Mouse (Mus musculus): ENCODE data around the gene Aldh9a1.
"Not testable (repeated sequence)": the region's sequence is repeated elsewhere in the genome, so short reads cannot be mapped to it uniquely, and the experiment has no call there.

Gene Aldh9a1
- long read RNA-seq, experiment 1, transcript Aldh9a1-201 (11 exons, 2,835 nt), result major isoform, 70 of 77 reads
- long read RNA-seq, experiment 1, partial matches to known transcripts, result 4 of 77 reads
- long read RNA-seq, experiment 1, other reads (novel, unspliced or antisense), result 3 of 77 reads
- long read RNA-seq, experiment 2, transcript Aldh9a1-201 (11 exons, 2,835 nt), result major isoform, 95 of 110 reads
- long read RNA-seq, experiment 2, partial matches to known transcripts, result 9 of 110 reads
- long read RNA-seq, experiment 2, other reads (novel, unspliced or antisense), result 6 of 110 reads

DNA sequence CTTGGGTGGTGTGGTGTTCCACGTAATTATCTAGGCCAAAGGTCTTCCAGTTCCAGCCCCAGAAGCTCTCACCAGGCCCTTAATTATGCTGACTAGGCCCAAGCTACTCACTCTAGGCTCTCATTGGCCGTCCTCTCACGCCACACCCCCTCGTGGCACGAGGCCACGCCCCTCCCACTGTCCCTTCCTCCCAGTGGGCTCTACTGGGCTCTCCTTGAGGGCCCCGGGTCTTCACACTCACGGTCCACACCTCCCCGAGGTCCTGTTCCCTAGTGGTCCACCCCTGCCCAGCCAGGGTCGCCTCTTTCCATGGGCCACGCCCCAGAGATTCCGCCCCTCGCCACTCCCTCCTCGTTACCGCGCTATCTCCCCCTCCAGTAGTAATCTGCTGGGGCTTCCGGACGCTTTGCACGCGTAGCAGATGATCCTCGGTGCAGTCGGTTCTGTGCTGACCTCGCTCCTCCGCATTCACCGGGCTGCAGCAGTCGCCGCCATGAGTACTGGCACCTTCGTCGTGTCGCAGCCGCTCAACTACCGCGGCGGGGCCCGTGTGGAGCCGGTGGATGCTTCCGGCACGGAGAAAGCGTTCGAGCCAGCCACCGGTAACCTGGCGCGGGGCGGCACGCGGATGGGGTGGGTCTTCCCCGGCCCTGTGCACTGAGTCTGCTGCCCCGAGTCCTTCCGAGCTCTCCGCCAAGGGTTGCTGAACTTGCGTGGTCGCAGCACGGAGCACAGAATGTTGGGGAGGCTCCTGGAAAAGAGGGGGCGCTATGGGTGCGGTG is at the start of gene Aldh9a1:
TSS of gene Aldh9a1 (plus strand) at position 177 of the 782 bp plus-strand sequence.
- intact Hi-C loops (cut with DNase I), result no loop called here

- intact Hi-C loops (cut with DNase I), result no loop called here
Observed at GRCm38 (mm10) chr1:167300122-167300521, 49.7 kb upstream of the Aldh9a1 start.

DNA sequence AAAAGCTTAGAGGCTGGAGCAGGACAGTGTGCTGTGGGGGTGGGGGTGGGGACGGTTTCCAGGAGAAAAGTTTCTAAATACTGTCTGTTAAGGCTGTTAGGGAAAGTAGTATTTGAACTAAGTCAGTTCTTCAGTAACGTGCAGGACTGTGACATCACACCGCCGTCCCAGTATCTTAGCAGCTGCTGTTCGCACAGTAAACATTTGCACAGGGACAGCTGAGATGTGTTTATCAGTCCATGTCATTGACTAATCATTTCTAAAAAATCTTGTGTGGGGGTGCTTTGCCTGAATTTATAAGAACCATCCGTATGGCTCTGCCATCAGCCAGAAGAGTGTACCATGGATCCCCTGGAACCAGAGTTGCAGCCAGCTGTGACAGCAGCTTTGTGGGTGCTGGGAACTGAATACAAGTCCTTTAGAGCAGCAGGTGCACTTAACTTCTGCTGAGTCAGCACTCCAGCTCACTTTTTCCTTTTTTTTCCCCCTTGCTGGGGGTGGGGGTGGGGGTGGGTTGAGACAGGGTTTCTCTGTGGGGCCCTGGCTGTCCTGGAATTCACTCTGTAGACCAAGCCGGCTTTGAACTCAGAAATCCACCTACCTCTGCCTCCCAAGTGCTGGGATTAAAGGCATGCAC is 44.2 kb upstream of the Aldh9a1 start:
- intact Hi-C loops (cut with DNase I), result no loop called here

DNA sequence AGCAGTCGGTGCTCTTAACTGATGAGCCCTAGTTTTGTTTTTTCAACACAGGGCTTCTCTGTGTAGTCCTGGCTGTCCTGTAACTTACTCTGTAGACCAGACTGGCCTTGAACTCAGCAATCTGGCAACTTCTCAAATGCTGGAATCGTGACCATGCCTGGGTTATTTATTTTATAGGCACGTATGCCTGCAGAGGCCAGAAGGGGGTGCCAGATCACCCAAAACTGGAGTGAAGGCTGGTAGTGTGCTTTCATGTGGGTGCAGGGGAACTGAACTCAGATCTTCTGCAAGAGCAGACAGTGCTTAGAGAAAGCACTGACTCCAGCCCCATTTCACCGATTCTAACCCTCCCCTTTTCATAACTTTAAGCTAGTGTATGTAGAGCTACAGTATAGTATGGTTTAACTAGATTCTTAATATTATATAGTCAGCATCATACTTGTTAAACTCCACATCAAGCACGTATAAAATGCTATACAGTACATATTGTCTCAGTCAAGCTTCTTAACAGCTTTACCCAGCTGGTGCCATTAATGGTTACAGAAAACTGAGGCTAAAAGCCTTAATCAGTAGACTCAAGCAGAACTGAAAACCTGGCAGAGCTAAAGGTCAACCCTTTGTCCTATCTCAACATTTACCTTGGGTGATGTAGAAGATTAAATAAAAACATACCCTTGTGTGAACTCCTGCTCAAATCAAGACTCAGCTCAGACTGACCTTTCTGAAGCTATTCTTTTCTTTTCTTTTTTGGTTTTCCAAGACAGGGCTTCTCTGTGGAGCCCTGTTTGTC is 43.1 kb upstream of the Aldh9a1 start:
- intact Hi-C loops (cut with DNase I), result no loop called here

GRCm38 (mm10) chr1:167307674-167308073 is 42.1 kb upstream of the Aldh9a1 start:
- intact Hi-C loops (cut with DNase I), result no loop called here

GRCm38 (mm10) chr1:167308261-167309054 is 41.3 kb upstream of the Aldh9a1 start, which contains the start of gene Tmco1:
Gene Tmco1, plus strand, starts transcription at chr1:167308378.
- intact Hi-C loops (cut with DNase I), result no loop called here

DNA sequence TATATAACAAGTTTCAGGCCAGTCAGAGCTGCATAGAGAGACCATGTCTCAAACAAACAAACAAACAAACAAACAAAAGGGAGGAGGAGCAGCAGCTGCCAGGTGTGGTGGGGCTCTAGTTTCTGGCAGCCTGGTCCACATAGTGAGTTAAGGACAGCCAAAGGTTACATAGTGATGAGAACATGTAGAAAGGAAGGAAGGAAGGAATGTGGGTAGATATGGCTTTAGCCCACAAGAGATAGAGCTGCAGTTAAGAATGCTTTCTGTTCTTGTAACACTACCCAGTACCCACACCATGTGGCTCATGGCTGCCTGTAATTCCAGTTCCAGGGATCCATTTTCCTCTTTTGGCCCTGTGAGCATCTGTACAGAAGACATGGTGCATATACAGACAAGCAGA is 37.4 kb upstream of the Aldh9a1 start:
- intact Hi-C loops (cut with DNase I), result no loop called here

GRCm38 (mm10) chr1:167313220-167313619 is 36.6 kb upstream of the Aldh9a1 start:
- intact Hi-C loops (cut with DNase I), result no loop called here

- intact Hi-C loops (cut with DNase I), result no loop called here
Observed at GRCm38 (mm10) chr1:167321691-167322090, 28.1 kb upstream of the Aldh9a1 start.

- intact Hi-C loops (cut with DNase I), result no loop called here
Observed at GRCm38 (mm10) chr1:167328776-167329175, 21.0 kb upstream of the Aldh9a1 start.

- intact Hi-C loops (cut with DNase I), result no loop called here
Observed at GRCm38 (mm10) chr1:167331106-167331505, 18.7 kb upstream of the Aldh9a1 start.

DNA sequence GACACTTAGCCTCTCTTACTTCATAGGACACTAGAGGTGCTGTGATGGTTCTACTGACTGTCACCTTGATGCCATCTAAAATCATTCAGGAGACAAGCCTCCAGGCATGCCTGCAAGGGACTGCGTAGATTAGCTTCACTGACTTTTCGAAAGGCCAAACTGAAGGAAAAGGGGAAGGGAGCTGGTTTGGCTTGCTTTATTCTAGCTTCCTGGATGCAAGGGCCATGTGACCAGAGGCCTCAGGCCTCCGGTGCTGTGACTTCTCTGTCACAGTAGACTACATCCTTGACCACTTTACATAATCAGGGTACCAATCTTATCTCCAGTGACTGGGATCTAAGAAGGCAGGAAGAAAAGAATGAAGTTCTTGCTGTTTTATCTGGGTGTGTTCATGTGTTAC is 13.4 kb upstream of the Aldh9a1 start:
- intact Hi-C loops (cut with DNase I), result no loop called here

DNA sequence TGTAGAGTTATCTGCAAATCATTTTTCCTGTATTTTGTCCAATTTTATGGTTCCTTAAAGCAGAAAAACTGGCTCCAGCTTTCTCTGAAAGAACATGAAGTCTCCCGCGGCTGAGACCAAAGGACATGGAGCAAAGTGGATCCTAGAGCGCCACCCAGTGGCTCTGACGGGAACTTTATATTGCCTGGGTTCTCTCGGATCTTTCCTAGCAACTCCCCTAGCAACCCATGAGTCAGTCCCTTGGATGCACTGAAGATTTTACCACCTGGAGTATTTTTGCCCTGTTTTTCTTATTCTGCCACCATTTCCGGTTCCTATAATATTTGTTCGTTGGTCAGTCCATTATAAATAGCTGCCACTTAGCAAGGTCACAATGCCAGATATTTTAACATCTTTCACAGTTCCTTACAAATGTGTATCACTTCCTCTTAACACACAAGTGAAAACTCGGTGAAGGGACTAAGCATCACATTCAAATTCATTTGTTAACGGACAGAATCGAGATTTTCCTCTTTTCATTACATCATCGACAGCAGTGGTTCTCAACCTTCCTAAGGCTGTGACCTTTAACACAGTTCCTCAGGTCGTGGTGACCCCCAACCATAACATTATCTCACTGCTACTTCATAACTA is 12.2 kb upstream of the Aldh9a1 start:
- intact Hi-C loops (cut with DNase I), result loop anchor here (1.0 kb wide), 1 partner anchor 118 kb away; no protein-coding TSS in a partner anchor

GRCm38 (mm10) chr1:167339177-167339781 is 10.5 kb upstream of the Aldh9a1 start:
- intact Hi-C loops (cut with DNase I), result no loop called here

GRCm38 (mm10) chr1:167340111-167340787 is 9.5 kb upstream of the Aldh9a1 start:
- intact Hi-C loops (cut with DNase I), result no loop called here

- intact Hi-C loops (cut with DNase I), result no loop called here
Observed at GRCm38 (mm10) chr1:167340910-167341528, 8.8 kb upstream of the Aldh9a1 start.

GRCm38 (mm10) chr1:167342831-167343230 is 7.0 kb upstream of the Aldh9a1 start:
- intact Hi-C loops (cut with DNase I), result no loop called here

GRCm38 (mm10) chr1:167345994-167346520 is 3.7 kb upstream of the Aldh9a1 start:
- intact Hi-C loops (cut with DNase I), result not testable (repeated sequence)

Measured in adrenal gland (tissue).